Mouse (Mus musculus) brain, embryonic 14.5 days (tissue): ENCODE results near the gene Nhsl1.

Experiments
- CTCF ChIP-seq: fragments of 200-500 bp; IDR thresholded peaks from 2 replicates; pipeline ENCODE4 v1.5.1; 2012; ENCODE audit warnings: inconsistent platforms, mild to moderate bottlenecking, moderate library complexity, borderline replicate concordance; ENCODE audit not compliant: insufficient read depth, insufficient read length; ENCODE audit errors: extremely low read depth
- POLR2A ChIP-seq: fragments of 200-500 bp; IDR thresholded peaks from 2 replicates; pipeline ENCODE4 v1.6.1; 2012; ENCODE audit warnings: mild to moderate bottlenecking, inconsistent platforms, borderline replicate concordance; ENCODE audit not compliant: poor library complexity, insufficient read depth, insufficient read length, severe bottlenecking; ENCODE audit errors: extremely low read depth

GRCm38 (mm10) chr10:18323701-18324100, 4.9 kb downstream of the Nhsl1 start:
- TF ChIP-seq POLR2A = no peak
- TF ChIP-seq CTCF = no peak
